Mouse (Mus musculus): Measurements from ENCODE around the gene Rtel1. TPM values are rescaled to one million over a fixed set of nuclear protein-coding genes. Genes with fewer than 3 reads are reported as not detected.

Rtel1 gene
- polyA plus RNA-seq, 1 experiment from 2014 or later = 71.4 TPM

DNA sequence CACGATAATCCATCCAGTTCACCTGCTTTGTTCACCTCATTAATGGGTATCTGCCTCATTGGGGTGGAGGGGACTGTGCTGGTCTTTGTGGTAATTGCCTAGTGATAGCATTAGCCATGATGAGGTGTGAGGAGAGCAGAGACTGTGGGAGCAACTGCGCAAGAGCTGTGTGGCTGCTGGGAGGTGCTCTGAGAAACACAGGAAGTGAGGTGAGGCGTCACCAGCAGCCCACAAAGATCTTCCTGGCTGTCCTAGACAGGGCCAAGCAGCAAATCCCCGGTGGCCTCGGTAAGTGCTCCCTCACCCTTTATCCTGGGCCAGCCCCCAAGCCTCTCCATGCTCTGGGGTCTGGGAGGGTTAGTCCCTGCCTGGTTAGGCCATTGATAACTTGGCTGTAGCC lies 61.6 kb downstream of the Rtel1 start:
- DNase-seq (ENCODE audit: low spot score) = no peak
- no peaks in the 10 kb centered on the region for H3K9me3 ChIP-seq (replicated peaks)
- 95% methylated on average over 5 of the region's 5 CpGs for WGBS
- no peaks in the 10 kb centered on the region for H3K4me1 ChIP-seq
- H3K36me3 ChIP-seq = peaks cover 82% of the 10 kb centered on the region
- no peak overlapping the region for H3K4me3 ChIP-seq
- no peaks in the 10 kb centered on the region for H3K27me3 ChIP-seq (ENCODE audit: low read depth, poor library complexity, severe bottlenecking)
- H3K27ac ChIP-seq (replicated peaks) = no peak overlapping the region

DNA sequence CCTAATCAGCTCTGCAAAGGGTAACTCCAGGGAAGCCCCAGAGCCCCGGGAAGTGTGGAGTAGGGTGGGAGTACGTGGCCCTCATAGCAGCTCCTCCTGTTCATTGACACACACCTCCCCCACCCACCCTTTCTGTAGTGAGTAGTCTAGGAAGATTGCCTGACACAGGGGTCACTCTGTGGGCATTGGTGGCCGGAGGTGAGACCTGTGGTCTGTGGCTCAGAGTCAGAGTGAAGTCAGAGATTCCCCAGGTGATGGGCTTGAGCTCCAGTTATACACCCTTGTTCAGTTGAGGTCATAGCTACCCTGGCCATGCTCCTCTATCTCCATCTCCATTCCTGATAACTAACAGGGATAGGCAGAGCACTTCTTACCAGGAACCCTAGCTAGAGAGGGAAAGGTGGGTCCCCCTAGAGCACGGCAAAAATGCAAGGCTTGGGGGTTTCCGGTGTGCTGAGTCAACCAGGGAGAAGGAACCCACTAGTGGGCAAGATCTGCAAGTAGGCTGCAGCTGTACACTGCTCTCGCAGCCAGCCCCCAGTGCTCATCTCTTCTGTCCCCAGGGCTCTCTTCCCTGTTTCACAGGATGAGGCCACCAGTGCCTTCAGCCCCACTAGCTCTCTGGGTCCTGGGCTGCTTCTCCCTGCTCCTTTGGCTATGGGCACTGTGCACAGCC lies 62.2 kb downstream of the Rtel1 start:
- WGBS = 94% methylated on average over 6 of the region's 6 CpGs
- Histone ChIP-seq H3K27ac (replicated peaks) (no peak overlapping the region), H3K4me1 (no peaks in the 10 kb centered on the region), H3K27me3 (ENCODE audit: low read depth, poor library complexity, severe bottlenecking) (no peaks in the 10 kb centered on the region), H3K9me3 (replicated peaks) (no peaks in the 10 kb centered on the region), H3K4me3 (no peak overlapping the region), H3K36me3 (peaks cover 88% of the 10 kb centered on the region)
- no peak for DNase-seq (ENCODE audit: low spot score)

- Histone ChIP-seq H3K4me3 (no peak overlapping the region), H3K27me3 (ENCODE audit: low read depth, poor library complexity, severe bottlenecking) (no peaks in the 10 kb centered on the region), H3K4me1 (no peaks in the 10 kb centered on the region), H3K9me3 (replicated peaks) (no peaks in the 10 kb centered on the region), H3K27ac (replicated peaks) (no peak overlapping the region), H3K36me3 (peaks cover 85% of the 10 kb centered on the region)
- WGBS = 86% methylated on average over 7 of the region's 7 CpGs
- DNase-seq (ENCODE audit: low spot score) = no peak
These were observed 64.9 kb downstream of the Rtel1 start for GRCm38 (mm10) chr2:181384463-181384862.

GRCm38 (mm10) chr2:181384919-181385391 lies 65.4 kb downstream of the Rtel1 start:
- no peak for DNase-seq (ENCODE audit: low spot score)
- Histone ChIP-seq H3K27me3 (ENCODE audit: low read depth, poor library complexity, severe bottlenecking) (no peaks in the 10 kb centered on the region), H3K4me3 (no peak overlapping the region), H3K27ac (replicated peaks) (no peak overlapping the region), H3K9me3 (replicated peaks) (no peaks in the 10 kb centered on the region), H3K36me3 (peaks cover 83% of the 10 kb centered on the region), H3K4me1 (no peaks in the 10 kb centered on the region)
- WGBS = 89% methylated on average over 4 of the region's 4 CpGs

GRCm38 (mm10) chr2:181385885-181386284 lies 66.3 kb downstream of the Rtel1 start:
- H3K9me3 ChIP-seq (replicated peaks) = no peaks in the 10 kb centered on the region
- WGBS = 87% methylated on average over 3 of the region's 3 CpGs
- no peak overlapping the region for H3K4me3 ChIP-seq
- H3K27me3 ChIP-seq (ENCODE audit: low read depth, poor library complexity, severe bottlenecking) = no peaks in the 10 kb centered on the region
- DNase-seq (ENCODE audit: low spot score) = no peak
- no peaks in the 10 kb centered on the region for H3K4me1 ChIP-seq
- H3K36me3 ChIP-seq = peaks cover 83% of the 10 kb centered on the region
- H3K27ac ChIP-seq (replicated peaks) = no peak overlapping the region

DNA sequence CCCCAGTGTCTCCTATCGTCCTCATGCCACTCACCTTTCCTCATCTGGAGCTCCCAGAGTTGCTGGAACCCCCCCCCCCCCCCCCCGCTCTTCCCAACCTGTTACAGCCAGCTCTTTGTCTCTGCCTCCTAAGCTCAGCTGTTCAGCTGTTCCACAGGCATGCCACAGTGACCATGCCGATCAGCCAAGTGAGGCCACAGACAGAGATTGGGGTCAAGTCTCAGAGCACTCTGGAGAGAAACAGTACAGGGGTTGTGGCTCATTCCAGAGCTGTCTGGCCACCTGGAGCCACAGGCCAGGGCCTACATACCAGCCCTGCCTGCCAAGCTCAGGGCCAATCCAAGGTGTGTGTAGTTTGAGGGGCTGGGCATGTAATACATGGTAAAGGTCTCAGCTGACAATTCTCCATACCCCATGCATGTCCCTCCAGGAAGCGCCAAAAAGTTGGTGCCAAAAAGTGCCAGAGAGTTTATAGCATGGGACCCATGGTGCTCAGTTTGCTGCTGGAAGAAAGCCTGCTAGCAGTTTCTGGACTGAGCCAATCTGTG lies 67.2 kb downstream of the Rtel1 start:
- no peak overlapping the region for H3K27ac ChIP-seq (replicated peaks)
- H3K27me3 ChIP-seq (ENCODE audit: low read depth, poor library complexity, severe bottlenecking) = no peaks in the 10 kb centered on the region
- no peak for DNase-seq (ENCODE audit: low spot score)
- H3K36me3 ChIP-seq = peaks cover 83% of the 10 kb centered on the region
- no peak overlapping the region for H3K4me3 ChIP-seq
- 90% methylated on average over 3 of the region's 4 CpGs for WGBS
- H3K4me1 ChIP-seq = no peaks in the 10 kb centered on the region
- H3K9me3 ChIP-seq (replicated peaks) = no peaks in the 10 kb centered on the region

DNA sequence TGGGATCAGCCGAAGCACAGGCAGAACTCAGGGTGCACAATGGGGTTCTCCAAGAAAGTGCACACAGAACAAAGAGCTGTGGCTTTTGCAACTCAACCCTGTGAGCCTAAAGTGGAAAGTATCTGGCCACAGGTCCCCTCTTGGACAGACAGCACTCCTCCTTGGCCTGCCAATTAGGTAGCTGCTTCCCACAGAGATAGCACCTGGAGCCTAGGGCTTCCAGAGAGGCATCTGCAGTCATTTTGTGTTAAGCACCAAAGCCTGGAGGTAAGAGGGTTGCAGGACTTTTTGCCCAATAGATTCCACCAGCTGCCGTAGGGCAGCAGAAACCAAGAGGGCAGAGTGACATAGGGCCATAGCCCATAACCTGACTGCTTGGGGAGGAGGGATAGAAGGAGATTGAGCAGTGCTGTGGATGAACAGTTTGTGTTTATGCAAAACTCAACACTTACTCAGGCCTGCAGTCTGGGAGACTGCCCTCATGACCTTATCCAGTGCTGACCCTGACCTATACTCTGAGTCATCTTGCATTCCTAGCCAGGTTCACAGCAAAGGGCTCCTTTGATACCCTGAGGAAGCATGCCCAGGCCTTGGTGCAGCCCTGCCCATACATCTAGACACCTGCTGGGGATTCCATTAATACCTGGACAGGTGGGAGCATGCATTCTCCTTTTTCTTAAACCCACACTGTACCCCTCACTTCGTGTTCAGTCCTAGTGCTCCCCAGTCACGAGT lies 70.8 kb downstream of the Rtel1 start:
- no peak overlapping the region for H3K4me3 ChIP-seq
- DNase-seq (ENCODE audit: low spot score) = no peak
- WGBS = 80% methylated on average over 4 of the region's 4 CpGs
- H3K27ac ChIP-seq (replicated peaks) = no peak overlapping the region
- no peaks in the 10 kb centered on the region for H3K9me3 ChIP-seq (replicated peaks)
- peaks cover 67% of the 10 kb centered on the region for H3K36me3 ChIP-seq
- no peaks in the 10 kb centered on the region for H3K27me3 ChIP-seq (ENCODE audit: low read depth, poor library complexity, severe bottlenecking)
- no peaks in the 10 kb centered on the region for H3K4me1 ChIP-seq

GRCm38 (mm10) chr2:181391022-181391421 lies 71.5 kb downstream of the Rtel1 start:
- H3K27me3 ChIP-seq (ENCODE audit: low read depth, poor library complexity, severe bottlenecking) = no peaks in the 10 kb centered on the region
- 91% methylated on average over 15 of the region's 15 CpGs for WGBS
- H3K4me3 ChIP-seq = no peak overlapping the region
- no peak for DNase-seq (ENCODE audit: low spot score)
- H3K9me3 ChIP-seq (replicated peaks) = no peaks in the 10 kb centered on the region
- peaks cover 63% of the 10 kb centered on the region for H3K36me3 ChIP-seq
- no peak overlapping the region for H3K27ac ChIP-seq (replicated peaks)
- no peaks in the 10 kb centered on the region for H3K4me1 ChIP-seq

DNA sequence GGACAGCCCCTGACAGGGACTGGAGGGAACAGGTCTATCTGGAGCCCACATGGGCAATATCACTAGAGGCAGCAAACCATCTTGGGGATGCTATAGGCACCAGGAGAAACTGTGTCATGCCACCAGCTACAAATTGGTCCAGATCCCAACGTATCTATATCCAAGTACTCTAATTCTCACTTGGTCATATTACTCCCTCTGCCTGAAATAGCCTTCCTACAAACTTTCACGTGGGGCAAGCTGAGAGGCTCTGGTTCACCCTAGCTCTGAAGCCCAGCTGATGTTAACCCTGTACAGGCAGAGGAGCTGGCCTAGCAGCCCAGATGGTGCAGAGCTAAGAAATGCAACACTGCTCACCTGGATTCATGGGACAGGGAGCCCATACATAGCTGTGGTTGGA lies 72.0 kb downstream of the Rtel1 start:
- no peaks in the 10 kb centered on the region for H3K4me1 ChIP-seq
- peaks cover 58% of the 10 kb centered on the region for H3K36me3 ChIP-seq
- 76% methylated on average over 2 of the region's 2 CpGs for WGBS
- no peak overlapping the region for H3K4me3 ChIP-seq
- DNase-seq (ENCODE audit: low spot score) = no peak
- no peaks in the 10 kb centered on the region for H3K27me3 ChIP-seq (ENCODE audit: low read depth, poor library complexity, severe bottlenecking)
- H3K27ac ChIP-seq (replicated peaks) = no peak overlapping the region
- no peaks in the 10 kb centered on the region for H3K9me3 ChIP-seq (replicated peaks)

GRCm38 (mm10) chr2:181392600-181393213 lies 73.2 kb downstream of the Rtel1 start:
- Histone ChIP-seq H3K27me3 (ENCODE audit: low read depth, poor library complexity, severe bottlenecking) (no peaks in the 10 kb centered on the region), H3K27ac (replicated peaks) (no peak overlapping the region), H3K4me1 (no peaks in the 10 kb centered on the region), H3K9me3 (replicated peaks) (no peaks in the 10 kb centered on the region), H3K4me3 (no peak overlapping the region), H3K36me3 (peaks cover 46% of the 10 kb centered on the region)
- WGBS = 23% methylated on average over 4 of the region's 4 CpGs
- peak; percentile 78 for DNase-seq (ENCODE audit: low spot score)

DNA sequence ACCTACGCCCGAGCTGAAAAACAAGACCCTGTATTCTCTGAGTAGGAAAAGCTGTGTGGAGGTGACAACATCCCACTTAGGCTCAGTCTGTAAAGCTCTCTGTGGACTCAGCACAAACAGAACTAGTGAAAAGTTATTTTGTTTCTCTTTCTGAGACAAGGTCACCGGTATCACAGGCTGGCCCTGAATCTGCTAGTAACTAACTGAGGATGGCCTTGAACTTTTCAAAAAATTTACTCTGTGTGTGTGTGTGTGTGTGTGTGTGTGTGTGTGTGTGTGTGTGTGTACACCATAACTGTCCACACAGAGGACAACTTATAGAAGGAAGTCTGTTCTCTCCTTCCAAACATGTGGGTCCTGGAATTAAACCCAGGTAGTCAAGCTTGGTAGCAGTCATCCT lies 74.5 kb downstream of the Rtel1 start:
- Histone ChIP-seq H3K36me3 (peaks cover 43% of the 10 kb centered on the region), H3K27me3 (ENCODE audit: low read depth, poor library complexity, severe bottlenecking) (no peaks in the 10 kb centered on the region)

GRCm38 (mm10) chr2:181397207-181397761 lies 77.7 kb downstream of the Rtel1 start:
- no peak for DNase-seq (ENCODE audit: low spot score)
- Histone ChIP-seq H3K36me3 (peaks cover 17% of the 10 kb centered on the region), H3K27me3 (ENCODE audit: low read depth, poor library complexity, severe bottlenecking) (no peaks in the 10 kb centered on the region), H3K4me3 (no peak overlapping the region), H3K27ac (replicated peaks) (no peak overlapping the region), H3K4me1 (peaks cover 6% of the 10 kb centered on the region; the same call in 1 of the 2 replicates), H3K9me3 (replicated peaks) (no peaks in the 10 kb centered on the region)
- WGBS = 87% methylated on average over 5 of the region's 5 CpGs

More for the DNA sequence above, 74.5 kb downstream of the Rtel1 start:
- no peaks in the 10 kb centered on the region for H3K9me3 ChIP-seq (replicated peaks)
- H3K4me1 ChIP-seq = no peaks in the 10 kb centered on the region
- H3K4me3 ChIP-seq = no peak overlapping the region
- no peak for DNase-seq (ENCODE audit: low spot score)
- no peak overlapping the region for H3K27ac ChIP-seq (replicated peaks)
- WGBS = 92% methylated on average over 3 of the region's 3 CpGs

All from midbrain, embryonic 10.5 days (tissue).